Mouse (Mus musculus) hindbrain, embryonic 12.5 days (tissue): Measurements from ENCODE around the gene Mdh1b. TPM values are rescaled to one million over a fixed set of nuclear protein-coding genes. Genes with fewer than 3 reads are reported as not detected.

Source experiments
- polyA plus RNA-seq: library from polyadenylated mRNA; unstranded; fragments of >200 nt; fragmentation: Nextera tagmentation; extraction: Ambion mirVana; gene quantifications from 2 replicates; pipeline ENCODE4 v1.2.1, GENCODE M21; 2016

The Mdh1b gene
- polyA plus RNA-seq, 1 experiment from 2014 or later = 0.52 TPM

Other genes starting within 250 kb of the Mdh1b start
- gene Gm39653, start 114.3 kb downstream of the Mdh1b start, polyA plus RNA-seq = not detected in 2 replicates
- gene Dytn, start 43.4 kb downstream of the Mdh1b start, polyA plus RNA-seq = not detected in 2 replicates
- 46.2 and 52.2 TPM in 2 replicates for gene Fastkd2, start 296 bp upstream of the Mdh1b start, polyA plus RNA-seq
- gene 4933402D24Rik, start 38.9 kb upstream of the Mdh1b start, polyA plus RNA-seq = 0.23 and 0.26 TPM in 2 replicates